Mouse (Mus musculus): ENCODE results near the gene Rell1.

Gene Rell1

DNA sequence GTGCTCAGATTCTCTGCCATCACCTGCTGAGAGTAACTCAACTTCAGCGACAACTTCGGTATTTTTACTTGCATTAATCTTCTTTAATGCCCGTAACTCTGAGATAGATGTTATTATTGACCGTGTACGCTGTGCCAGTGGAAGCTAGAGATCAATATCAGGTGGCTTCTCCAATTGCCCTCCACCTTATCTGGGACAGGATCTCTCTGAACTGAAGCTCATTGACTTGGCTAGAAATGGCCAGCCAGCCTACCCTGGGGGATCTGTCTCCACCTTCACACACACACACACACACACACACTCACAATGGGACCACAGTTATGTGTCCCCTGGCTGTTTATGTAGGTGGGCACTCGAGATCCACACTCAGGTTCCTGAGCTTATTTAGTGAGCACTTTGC is 16.7 kb downstream of the Rell1 start:
- DNase-seq (ENCODE audit: low read depth, low spot score): no peak

DNA sequence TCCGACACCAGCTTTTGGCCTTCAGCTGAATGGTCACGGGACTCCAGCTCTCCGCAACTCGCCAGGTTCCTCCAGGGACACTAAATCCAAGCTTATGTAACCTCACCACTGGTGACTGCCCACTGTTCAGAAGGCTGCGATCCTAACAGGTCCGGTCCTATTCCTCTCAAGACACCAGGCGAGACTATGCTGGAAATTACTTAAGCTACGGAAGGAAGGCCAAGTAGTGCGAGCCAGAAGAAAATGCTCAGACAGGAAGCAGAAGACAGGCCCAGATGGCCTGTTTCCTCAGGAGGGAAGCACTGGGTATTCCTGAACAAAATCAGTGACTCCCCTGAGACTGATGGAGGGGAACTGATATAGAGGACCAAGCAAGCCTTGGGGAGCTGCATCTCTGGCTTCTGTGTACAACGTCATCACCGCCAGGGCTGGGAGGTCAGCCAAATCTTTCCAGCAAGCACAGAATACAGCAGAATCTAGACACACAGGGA is 17.2 kb downstream of the Rell1 start:
- DNase-seq (ENCODE audit: low read depth, low spot score): no peak

DNA sequence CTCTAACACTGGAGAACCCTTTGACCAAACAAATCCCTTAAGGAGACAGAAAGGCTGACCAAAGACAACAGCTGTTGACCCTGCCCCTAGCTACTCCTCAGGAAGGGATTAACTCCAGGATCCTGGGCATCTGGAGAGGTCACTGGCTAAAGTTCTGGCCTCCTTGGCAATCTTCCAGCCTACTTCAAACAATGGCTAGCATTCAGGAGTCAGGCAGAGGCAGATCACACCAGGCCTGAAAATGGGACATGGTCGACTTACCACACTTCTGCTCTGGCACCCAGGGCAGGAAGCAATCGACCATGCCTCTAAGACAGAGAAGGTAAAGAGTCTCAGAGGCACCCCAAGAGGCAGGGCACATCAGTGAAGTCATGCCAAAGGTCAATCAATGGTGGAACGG is 19.5 kb downstream of the Rell1 start:
- DNase-seq (ENCODE audit: low read depth, low spot score): no peak

DNA sequence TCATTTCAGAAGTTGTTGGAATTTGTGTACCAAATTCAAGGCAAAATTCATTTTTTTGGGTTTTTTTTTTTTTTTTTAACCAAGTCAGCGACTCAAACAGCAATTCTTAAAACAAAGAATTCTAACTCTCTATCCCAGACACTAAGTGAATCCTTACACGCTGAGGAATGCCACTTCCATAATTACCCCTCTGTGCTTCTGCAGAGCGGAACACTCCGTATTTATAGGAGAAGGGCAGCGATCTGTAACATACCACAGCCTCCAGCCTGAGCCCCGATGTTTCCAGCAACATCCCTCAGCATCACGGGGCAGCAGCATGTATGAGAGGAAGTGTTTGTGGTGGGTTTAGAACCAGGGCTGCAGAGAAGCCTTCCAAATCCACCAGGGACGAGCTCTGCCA is 21.2 kb downstream of the Rell1 start:
- no peak for DNase-seq (ENCODE audit: low read depth, low spot score)

DNA sequence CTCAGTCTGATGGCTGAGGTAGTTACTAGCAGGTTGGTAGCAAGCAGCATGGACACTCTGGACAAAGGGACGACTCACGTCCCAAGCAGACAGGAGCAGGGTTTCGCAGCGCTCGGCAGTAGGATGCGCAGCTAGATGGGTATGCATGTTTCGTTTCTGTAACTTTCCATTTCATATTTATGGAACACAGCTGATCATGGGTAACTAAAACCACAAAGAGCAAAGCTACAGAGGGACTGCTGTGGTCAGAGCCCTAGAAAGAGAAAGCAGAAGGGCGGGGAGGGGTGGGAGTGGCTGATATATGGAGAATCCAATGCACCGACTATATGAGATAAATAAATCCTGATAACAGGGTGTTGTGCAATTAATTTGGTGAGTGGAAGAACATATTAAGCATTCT is 25.4 kb downstream of the Rell1 start:
- no peak for DNase-seq (ENCODE audit: low read depth, low spot score)

DNA sequence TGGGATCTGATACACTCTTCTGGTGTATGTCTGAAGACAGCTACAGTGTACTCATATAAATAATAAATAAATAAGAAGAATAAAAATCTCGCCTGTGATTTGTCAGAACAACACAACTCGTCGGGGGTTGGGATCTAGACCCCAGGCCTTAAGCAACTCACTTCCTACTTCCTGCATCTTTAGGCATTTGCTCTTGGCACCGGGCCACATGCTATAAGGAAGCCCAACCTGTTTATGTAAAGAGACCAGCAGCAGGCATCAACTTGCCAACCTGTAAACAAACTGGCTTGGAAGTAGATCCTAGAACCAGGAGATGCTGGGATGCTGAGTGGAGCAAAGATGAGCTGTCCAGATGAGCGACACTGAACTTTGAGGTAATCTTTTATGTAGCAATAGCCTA is 26.8 kb downstream of the Rell1 start:
- no peak for DNase-seq (ENCODE audit: low read depth, low spot score)

DNA sequence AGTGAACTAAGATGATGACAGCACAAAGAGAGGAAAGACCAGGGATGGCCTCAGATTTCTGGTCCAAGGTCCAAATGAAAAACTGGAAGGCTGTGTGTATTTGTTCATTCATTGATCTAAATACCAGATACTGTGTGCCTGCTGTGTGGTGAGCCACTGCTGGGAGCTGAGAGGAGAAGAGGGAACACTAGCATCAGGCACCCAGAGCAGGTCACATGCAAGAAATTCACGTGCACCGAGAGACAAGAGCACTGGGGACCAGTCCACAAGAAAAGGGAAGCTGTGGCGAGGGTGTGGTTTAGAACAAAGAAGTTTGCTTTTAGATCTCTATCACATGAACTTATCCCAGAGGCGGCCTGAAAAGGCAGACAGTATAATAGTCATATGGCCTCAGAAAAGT is 30.1 kb downstream of the Rell1 start:
- no peak for DNase-seq (ENCODE audit: low read depth, low spot score)

DNA sequence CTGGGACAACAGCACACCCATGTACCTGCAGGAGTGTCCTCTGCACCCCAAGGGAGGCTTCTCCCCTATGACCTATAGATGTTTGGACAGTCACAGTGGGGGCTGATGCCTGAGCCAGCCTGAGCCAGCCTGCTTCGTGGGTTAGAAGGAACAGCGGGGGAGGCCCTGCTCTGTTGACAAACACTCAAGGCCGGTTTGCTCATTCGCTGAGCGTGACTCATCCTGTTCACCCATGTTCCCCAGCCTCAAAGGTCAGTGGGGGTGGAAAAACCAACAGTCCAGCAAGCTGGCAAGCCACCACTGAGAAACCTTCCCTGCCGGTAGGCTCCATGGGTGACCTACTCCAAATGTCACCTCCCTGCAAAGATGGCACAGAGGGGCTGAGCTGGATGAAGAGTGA is 32.0 kb downstream of the Rell1 start:
- DNase-seq (ENCODE audit: low read depth, low spot score): no peak

DNA sequence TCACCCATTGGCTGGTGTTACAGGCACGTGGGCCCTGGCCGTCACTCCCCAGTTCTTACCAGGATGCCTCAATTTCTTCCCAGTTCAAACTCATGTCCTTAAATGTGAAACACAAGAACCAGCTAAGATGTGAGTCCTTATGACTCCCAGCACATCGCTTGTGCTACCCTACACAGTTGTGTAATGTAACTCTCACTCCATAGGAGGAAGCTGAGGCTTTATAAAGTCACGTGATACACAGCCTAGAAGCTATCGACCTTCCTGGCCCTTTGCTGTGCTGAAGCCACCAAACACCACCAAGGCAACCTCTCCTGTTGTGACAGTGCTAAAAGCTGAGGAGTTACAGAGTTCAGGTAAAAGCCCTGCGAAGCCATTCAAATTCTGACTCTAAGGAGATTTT is 33.1 kb downstream of the Rell1 start:
- no peak for DNase-seq (ENCODE audit: low read depth, low spot score)

DNA sequence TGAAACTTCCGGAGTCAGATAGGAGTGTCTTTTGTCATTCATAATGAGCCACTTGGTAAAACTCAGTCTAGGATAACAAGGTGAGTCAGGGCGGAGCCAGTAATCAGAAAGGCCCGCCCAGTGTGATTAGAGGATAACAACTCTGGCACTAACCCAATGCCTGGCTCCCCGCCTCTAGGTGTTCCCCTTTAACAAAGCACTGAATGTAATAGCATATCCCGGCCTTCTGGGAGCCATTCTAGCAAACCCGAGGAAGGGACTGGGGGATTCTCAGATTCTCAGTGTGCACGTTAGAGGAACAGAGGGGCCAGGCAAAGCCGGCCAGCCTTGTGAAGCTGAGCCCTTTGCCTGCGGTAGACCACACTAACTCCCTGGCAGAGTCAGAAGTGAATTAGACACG is 35.9 kb downstream of the Rell1 start:
- peak; percentile 77 for DNase-seq (ENCODE audit: low read depth, low spot score)

DNA sequence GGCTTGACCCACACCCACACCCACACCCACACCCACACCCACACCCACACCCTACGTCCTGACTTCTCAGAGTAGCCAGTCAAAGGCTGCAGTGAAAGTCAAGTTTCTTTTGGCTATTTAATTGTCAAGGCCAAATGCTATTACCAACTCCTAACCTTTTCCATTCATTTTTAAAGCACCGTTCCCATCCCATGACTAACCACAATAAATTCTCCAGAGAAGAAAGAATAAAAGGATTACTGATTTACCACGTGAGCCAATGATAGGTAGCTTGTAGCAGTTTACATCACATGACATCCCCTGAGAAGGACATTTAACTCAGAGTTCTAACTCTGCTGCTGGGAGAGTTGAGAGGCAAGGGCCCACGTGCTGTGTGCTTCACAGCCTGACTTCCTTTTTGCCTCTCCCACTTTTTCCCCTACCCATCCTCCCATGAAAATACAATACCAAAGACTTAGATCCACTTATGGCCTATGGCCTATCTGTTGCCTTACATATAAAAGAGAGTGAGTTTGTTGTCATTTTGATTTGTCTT is 37.8 kb downstream of the Rell1 start:
- no peak for DNase-seq (ENCODE audit: low read depth, low spot score)

DNA sequence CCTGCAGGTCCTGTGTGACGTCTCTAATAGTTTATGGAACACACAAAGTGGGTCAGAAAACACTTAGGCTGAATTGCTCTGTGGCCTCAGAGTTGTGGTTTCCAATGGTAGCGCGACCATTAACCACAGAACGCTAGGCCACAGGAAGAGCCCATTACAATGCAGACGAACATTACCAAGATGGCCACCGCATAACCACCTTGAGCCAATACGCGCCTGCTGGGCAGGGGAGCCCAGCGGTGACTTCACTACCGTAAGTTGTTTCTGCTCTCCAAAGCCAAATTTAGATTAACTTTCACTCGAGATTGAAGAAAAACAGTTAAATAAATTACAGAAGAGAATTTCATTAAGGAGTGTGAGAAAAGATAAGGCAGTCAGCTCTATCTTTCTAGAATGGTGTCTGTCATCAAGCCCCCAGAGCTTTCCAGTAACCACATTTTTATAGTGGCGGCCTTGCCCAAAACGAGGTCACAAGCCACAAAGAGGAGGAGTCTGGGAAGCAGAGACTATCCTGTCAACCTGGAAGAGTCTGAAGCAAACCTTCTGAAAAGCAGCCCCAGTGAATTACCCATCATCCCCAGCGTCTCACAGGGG is 43.6 kb downstream of the Rell1 start:
- DNase-seq (ENCODE audit: low read depth, low spot score): no peak

DNA sequence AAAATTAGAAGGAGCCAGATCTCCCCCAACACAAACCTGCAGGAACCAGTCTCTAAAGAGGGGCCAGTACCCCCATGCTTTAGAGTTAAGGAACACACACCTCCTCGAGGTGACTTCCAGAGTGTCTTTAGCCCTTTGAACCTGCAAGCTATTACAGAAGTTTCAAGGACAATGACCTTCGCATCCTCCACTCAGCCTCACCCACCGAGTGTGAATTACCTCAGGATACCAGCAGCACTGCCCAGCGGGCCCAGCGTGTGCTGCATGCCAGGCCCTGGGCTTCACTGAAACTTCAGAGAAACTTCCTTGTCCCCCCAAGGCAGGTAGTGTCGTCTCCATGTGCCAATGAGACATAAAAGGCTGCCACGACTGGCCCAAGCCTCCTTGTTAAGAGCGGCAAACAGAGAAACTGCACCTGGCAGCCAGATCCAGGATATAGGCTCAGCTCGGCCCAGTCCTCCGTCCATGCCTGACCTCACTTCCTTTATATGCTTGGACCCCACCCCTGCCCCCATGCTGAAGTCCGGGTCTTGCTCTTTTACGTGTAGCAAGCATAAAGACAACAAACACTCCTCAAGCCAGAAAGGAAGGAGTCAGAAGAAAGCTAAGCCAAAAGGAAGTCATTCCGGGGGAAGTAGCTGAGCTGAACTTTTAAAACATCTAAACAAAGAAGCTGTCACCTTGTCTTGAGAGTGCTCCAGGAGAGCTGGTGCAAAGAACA is 45.2 kb downstream of the Rell1 start:
- no peak for DNase-seq (ENCODE audit: low read depth, low spot score)

DNA sequence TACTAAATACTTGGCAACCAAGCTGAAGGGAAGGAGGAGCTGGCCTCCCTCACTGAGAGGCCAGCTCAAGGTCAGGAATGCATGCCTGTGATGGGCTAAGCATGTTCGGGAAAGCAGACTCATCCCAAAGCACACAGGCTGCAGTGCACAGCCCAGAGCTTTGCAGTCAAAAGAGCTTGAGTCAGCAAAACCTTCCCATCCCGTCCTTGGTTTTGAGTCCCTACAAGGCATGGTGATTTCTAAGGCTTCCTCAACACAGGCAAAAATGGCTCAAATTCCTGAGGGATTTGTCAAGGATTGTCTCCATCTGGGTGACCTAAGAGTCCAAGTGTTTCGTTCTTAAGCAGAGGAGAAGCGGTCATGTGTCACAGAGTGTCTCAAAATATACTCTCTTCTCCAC is 50.5 kb downstream of the Rell1 start:
- no peak for DNase-seq (ENCODE audit: low read depth, low spot score)

DNA sequence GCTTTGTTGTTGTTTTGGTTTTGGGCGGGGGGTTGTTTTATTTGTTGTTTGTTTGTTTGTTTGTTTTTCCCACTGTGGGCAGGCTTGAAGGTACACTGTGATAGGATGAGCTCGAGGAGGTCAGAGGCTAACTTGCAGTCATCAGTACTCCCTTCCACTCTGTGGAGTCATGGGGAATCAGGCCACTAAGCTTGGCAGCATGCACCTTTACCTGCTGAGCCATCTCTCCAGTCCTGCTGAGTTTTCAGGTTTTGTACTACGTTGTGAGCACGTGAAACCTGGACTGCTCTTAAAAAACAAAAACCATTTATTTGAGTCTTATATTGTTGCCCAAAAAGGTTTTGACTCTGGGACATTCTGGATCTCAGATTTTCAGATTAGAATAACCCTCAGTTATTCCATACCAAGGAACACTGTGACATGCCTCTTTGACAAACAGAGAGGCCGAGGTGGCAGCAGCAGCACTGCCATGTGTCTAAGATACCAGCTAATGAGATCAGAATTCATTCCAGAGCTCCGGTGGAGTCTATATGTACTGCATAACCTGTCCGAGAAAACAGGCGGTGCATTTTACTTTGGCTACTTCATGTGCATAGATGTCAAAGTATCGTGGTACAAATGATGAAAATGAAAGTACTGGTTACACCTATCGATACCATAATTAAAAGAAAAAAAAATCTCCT is 52.1 kb downstream of the Rell1 start:
- no peak for DNase-seq (ENCODE audit: low read depth, low spot score)

DNA sequence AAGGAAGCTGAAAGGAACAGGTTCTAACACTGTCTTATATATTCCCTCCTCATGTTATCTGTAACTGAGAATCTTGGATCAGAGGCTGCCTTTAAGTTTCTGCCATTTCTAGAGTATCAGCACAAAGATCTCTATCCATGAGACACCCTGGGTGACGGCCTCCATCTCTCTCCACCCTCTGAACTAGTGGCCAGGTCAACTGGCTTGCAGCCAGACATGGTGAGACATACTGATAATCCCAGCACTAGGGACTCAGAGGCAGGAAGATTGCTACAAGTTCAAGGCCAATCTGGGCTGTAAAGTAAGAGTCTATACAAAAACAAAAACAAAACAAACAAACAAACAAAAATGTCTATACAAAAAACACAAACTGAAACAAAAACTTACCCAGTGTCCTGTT is 53.8 kb downstream of the Rell1 start:
- no peak for DNase-seq (ENCODE audit: low read depth, low spot score)

DNA sequence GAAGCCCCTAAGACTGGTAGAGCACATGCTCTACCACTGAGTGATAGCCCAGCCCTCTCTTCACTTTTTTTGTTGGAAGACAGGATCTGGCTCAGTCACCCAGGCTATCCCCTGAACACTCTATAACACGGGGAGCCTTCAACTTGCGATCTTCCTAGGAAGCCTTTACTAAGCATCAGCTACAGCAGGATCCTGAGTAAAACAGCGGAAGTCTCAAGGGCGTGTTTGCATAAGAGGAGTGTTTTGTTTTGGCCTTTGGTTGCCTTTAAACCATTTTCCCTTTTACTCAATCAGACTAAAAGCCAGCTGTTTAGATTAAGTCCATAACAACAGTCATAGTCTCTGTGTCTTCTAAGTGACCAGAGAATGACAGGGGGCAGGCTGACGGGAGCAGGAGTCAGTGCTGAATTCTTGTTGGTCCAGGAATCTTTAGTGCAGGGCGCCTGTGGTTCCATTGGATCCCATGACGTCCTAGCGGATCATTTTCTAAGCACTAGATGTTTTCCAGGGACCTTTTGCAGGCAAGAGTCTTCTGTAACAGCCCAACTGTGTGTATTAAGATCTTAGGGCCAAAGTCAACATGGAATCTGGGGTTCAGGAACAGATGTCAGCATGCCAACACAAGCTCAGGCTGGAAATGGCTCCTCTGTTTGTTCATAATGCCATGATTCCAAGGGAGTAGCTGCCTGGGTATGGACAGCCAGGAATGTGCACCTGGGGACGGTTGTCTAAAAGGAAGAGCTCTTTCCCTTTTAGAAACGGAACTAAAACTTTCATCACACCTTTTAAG is 58.3 kb downstream of the Rell1 start:
- DNase-seq (ENCODE audit: low read depth, low spot score): no peak

DNA sequence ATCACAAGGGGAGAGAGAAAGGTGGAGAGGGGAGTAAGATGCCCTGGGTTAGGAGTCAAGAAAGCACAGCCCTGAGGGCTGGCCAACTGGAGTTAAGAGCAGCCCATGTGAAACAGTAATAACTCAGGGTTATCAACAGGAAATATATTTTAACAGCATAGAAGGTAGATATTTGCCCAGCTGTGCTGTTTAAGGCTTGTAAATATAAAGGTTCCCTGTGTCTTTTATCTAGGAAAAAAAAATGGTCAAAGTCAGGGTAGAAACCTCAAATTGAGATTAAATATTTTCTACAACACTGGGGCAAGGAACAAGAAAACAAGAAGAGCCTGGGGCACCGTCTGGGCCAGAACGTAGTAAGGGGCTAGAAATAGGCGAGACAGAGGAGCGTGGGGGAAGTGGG is 61.2 kb downstream of the Rell1 start:
- DNase-seq (ENCODE audit: low read depth, low spot score): no peak

DNA sequence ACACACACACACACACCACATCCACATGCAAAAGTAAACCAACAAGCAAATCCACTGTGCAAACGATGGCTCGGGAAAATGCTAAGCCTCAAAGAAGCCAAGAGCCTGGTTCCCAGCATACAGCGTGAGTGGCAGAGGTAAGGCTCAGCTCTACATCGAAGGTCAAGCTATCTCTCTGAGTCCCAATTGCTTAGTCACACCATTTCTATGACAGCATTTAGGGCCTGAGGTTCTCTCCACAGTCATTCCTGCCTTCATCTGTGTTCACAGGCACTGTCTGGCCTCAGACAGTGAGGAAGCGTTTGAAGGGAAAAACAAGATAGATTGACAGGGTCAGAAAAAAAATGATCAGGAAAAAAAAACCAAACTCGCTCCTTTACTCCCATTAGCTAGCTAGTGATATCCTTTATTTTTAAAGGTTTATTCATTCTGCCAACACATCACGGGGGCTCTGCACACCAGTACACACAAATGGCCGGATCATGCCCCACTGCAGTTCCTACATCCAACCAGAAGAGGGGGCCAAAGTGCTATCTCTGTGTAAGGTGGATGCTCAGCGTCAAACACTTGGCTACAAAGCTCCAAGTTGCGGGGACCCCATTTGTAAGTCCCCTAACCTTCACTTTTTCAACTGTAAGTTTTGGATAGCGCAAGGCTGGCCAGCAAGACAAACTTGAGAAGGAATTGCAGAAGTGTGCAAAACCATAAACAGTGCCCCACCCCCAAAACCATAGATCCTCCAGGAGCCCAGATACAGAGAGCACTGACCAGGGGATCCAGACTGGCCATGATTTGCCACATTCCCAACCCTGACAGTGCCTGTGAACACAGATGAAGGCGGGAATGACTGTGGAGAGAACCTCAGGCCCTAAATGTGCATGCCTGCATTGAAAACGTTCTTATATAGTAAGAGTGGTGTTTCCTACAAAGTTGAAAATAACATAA is 62.3 kb downstream of the Rell1 start:
- peak; percentile 36 for DNase-seq (ENCODE audit: low read depth, low spot score)

DNA sequence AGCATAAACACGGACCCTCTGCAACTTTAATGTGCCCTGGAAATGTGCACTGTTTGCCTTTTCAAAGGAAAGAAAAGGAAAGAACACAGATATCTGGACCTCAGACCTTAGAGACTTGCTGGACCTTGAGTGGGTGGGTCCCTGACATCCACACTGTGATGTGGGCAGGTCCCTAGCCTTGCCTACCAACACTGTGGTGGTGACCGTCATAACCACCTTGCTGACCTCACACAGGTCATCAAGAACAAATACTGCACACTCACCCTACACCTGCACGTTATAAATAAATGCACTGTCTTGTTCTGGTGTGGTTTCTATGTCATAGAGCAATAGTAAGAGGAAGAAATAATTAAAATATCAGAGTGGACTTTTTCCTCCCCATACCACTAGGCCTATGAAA is 65.4 kb downstream of the Rell1 start:
- DNase-seq (ENCODE audit: low read depth, low spot score): no peak

DNA sequence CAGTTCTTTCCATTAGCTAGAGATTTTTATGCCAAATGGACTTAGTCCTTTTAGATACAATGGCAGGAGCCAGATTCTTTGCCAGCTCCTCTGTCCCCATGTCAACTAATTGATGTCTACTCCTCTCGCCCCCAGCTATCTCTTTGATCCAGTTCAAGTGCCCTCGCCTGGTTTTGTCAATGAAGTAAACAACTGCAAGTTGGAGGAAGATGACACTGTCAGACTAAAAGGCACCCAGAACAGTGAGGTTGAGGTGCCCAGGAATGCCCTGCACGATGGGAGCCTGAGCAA is 70.9 kb downstream of the Rell1 start:
- no peak for DNase-seq (ENCODE audit: low read depth, low spot score)
